Mouse (Mus musculus): ENCODE measurements around the gene Armc6. TPM values are rescaled to one million over a fixed set of nuclear protein-coding genes. Genes with fewer than 3 reads are reported as not detected.

Armc6 gene
- polyA plus RNA-seq, 1 experiment from 2014 or later, result 133 TPM

- H3K4me2 ChIP-seq (ENCODE audit: low read length), result no peak overlapping the region
- H3K27ac ChIP-seq (ENCODE audit: low read length), result no peak overlapping the region
- WGBS, result 64% methylated on average over 3 of the region's 3 CpGs
- H3K27me3 ChIP-seq (ENCODE audit: control insufficient read depth, insufficient read depth, low read depth, low read length), result no peaks in the 10 kb centered on the region
- H3K36me3 ChIP-seq (ENCODE audit: control insufficient read depth, insufficient read depth, low read length), result no peaks in the 10 kb centered on the region
- H3K9ac ChIP-seq (ENCODE audit: low read depth, low read length), result no peak overlapping the region
- H3K9me3 ChIP-seq (replicated peaks; ENCODE audit: control insufficient read depth, low read length, poor library complexity, severe bottlenecking), result no peaks in the 10 kb centered on the region
- no peak for ATAC-seq
- H3K4me3 ChIP-seq (ENCODE audit: low read depth, low read length), result no peak overlapping the region
- no peaks in the 10 kb centered on the region for H3K4me1 ChIP-seq (ENCODE audit: control insufficient read depth, insufficient read depth, low read length)
Observed at GRCm38 (mm10) chr8:70272949-70273348, 38.7 kb upstream of the Armc6 start.

GRCm38 (mm10) chr8:70268799-70269565, 34.7 kb upstream of the Armc6 start:
- no peaks in the 10 kb centered on the region for H3K9me3 ChIP-seq (replicated peaks; ENCODE audit: control insufficient read depth, low read length, poor library complexity, severe bottlenecking)
- no peak overlapping the region for H3K4me3 ChIP-seq (ENCODE audit: low read depth, low read length)
- WGBS, result 61% methylated on average over 11 of the region's 11 CpGs
- H3K9ac ChIP-seq (ENCODE audit: low read depth, low read length), result no peak overlapping the region
- ATAC-seq, result no peak; the same call in 1 of the 2 replicates
- peaks cover 15% of the 10 kb centered on the region for H3K36me3 ChIP-seq (ENCODE audit: control insufficient read depth, insufficient read depth, low read length)
- H3K27me3 ChIP-seq (ENCODE audit: control insufficient read depth, insufficient read depth, low read depth, low read length), result no peaks in the 10 kb centered on the region
- H3K4me1 ChIP-seq (ENCODE audit: control insufficient read depth, insufficient read depth, low read length), result no peaks in the 10 kb centered on the region
- H3K4me2 ChIP-seq (ENCODE audit: low read length), result no peak overlapping the region
- no peak overlapping the region for H3K27ac ChIP-seq (ENCODE audit: low read length)

- Histone ChIP-seq H3K9me3 (replicated peaks; ENCODE audit: control insufficient read depth, low read length, poor library complexity, severe bottlenecking) (no peaks in the 10 kb centered on the region), H3K36me3 (ENCODE audit: control insufficient read depth, insufficient read depth, low read length) (peaks cover 21% of the 10 kb centered on the region), H3K27ac (ENCODE audit: low read length) (no peak overlapping the region), H3K4me1 (ENCODE audit: control insufficient read depth, insufficient read depth, low read length) (no peaks in the 10 kb centered on the region), H3K9ac (ENCODE audit: low read depth, low read length) (no peak overlapping the region), H3K4me2 (ENCODE audit: low read length) (no peak overlapping the region), H3K4me3 (ENCODE audit: low read depth, low read length) (no peak overlapping the region), H3K27me3 (ENCODE audit: control insufficient read depth, insufficient read depth, low read depth, low read length) (no peaks in the 10 kb centered on the region)
- 33% methylated on average over 5 of the region's 5 CpGs for WGBS
- ATAC-seq, result peak; percentile 26; the same call in 1 of the 2 replicates
Observed at GRCm38 (mm10) chr8:70268311-70268710, 34.0 kb upstream of the Armc6 start.

GRCm38 (mm10) chr8:70267674-70268073, 33.4 kb upstream of the Armc6 start:
- WGBS, result 89% methylated on average over 3 of the region's 3 CpGs
- Histone ChIP-seq H3K27ac (ENCODE audit: low read length) (no peak overlapping the region), H3K4me3 (ENCODE audit: low read depth, low read length) (no peak overlapping the region), H3K4me2 (ENCODE audit: low read length) (no peak overlapping the region), H3K4me1 (ENCODE audit: control insufficient read depth, insufficient read depth, low read length) (no peaks in the 10 kb centered on the region), H3K9me3 (replicated peaks; ENCODE audit: control insufficient read depth, low read length, poor library complexity, severe bottlenecking) (no peaks in the 10 kb centered on the region), H3K36me3 (ENCODE audit: control insufficient read depth, insufficient read depth, low read length) (peaks cover 26% of the 10 kb centered on the region), H3K27me3 (ENCODE audit: control insufficient read depth, insufficient read depth, low read depth, low read length) (no peaks in the 10 kb centered on the region), H3K9ac (ENCODE audit: low read depth, low read length) (no peak overlapping the region)
- ATAC-seq, result no peak

GRCm38 (mm10) chr8:70259043-70259442, 24.8 kb upstream of the Armc6 start:
- WGBS, result 98% methylated on average over 2 of the region's 2 CpGs

GRCm38 (mm10) chr8:70258600-70258999, 24.3 kb upstream of the Armc6 start:
- Histone ChIP-seq H3K27ac (ENCODE audit: low read length) (no peak overlapping the region), H3K4me3 (ENCODE audit: low read depth, low read length) (no peak overlapping the region), H3K9ac (ENCODE audit: low read depth, low read length) (no peak overlapping the region), H3K36me3 (ENCODE audit: control insufficient read depth, insufficient read depth, low read length) (peaks cover 66% of the 10 kb centered on the region), H3K4me1 (ENCODE audit: control insufficient read depth, insufficient read depth, low read length) (no peaks in the 10 kb centered on the region), H3K9me3 (replicated peaks; ENCODE audit: control insufficient read depth, low read length, poor library complexity, severe bottlenecking) (no peaks in the 10 kb centered on the region), H3K4me2 (ENCODE audit: low read length) (no peak overlapping the region), H3K27me3 (ENCODE audit: control insufficient read depth, insufficient read depth, low read depth, low read length) (no peaks in the 10 kb centered on the region)
- no peak for ATAC-seq
- WGBS, result 95% methylated on average over 5 of the region's 5 CpGs

More at GRCm38 (mm10) chr8:70259043-70259442, 24.8 kb upstream of the Armc6 start:
- H3K27ac ChIP-seq (ENCODE audit: low read length), result no peak overlapping the region
- no peaks in the 10 kb centered on the region for H3K9me3 ChIP-seq (replicated peaks; ENCODE audit: control insufficient read depth, low read length, poor library complexity, severe bottlenecking)
- peaks cover 71% of the 10 kb centered on the region for H3K36me3 ChIP-seq (ENCODE audit: control insufficient read depth, insufficient read depth, low read length)
- H3K4me2 ChIP-seq (ENCODE audit: low read length), result no peak overlapping the region
- no peaks in the 10 kb centered on the region for H3K27me3 ChIP-seq (ENCODE audit: control insufficient read depth, insufficient read depth, low read depth, low read length)
- H3K4me3 ChIP-seq (ENCODE audit: low read depth, low read length), result no peak overlapping the region
- no peak overlapping the region for H3K9ac ChIP-seq (ENCODE audit: low read depth, low read length)
- no peak for ATAC-seq
- no peaks in the 10 kb centered on the region for H3K4me1 ChIP-seq (ENCODE audit: control insufficient read depth, insufficient read depth, low read length)

- 90% methylated on average over 3 of the region's 3 CpGs for WGBS
- no peak overlapping the region for H3K4me3 ChIP-seq (ENCODE audit: low read depth, low read length)
- no peaks in the 10 kb centered on the region for H3K27me3 ChIP-seq (ENCODE audit: control insufficient read depth, insufficient read depth, low read depth, low read length)
Observed at GRCm38 (mm10) chr8:70257456-70257855, 23.2 kb upstream of the Armc6 start.

GRCm38 (mm10) chr8:70254628-70255027, 20.4 kb upstream of the Armc6 start:
- Histone ChIP-seq H3K9ac (ENCODE audit: low read depth, low read length) (no peak overlapping the region), H3K4me1 (ENCODE audit: control insufficient read depth, insufficient read depth, low read length) (no peaks in the 10 kb centered on the region), H3K36me3 (ENCODE audit: control insufficient read depth, insufficient read depth, low read length) (peaks cover 64% of the 10 kb centered on the region), H3K27ac (ENCODE audit: low read length) (no peak overlapping the region), H3K4me3 (ENCODE audit: low read depth, low read length) (no peak overlapping the region), H3K4me2 (ENCODE audit: low read length) (no peak overlapping the region), H3K27me3 (ENCODE audit: control insufficient read depth, insufficient read depth, low read depth, low read length) (no peaks in the 10 kb centered on the region), H3K9me3 (replicated peaks; ENCODE audit: control insufficient read depth, low read length, poor library complexity, severe bottlenecking) (no peaks in the 10 kb centered on the region)
- 83% methylated on average over 1 of the region's 1 CpGs for whole genome bisulfite sequencing
- no peak for ATAC-seq

More at GRCm38 (mm10) chr8:70257456-70257855, 23.2 kb upstream of the Armc6 start:
- Histone ChIP-seq H3K27ac (ENCODE audit: low read length) (no peak overlapping the region), H3K4me2 (ENCODE audit: low read length) (no peak overlapping the region), H3K9me3 (replicated peaks; ENCODE audit: control insufficient read depth, low read length, poor library complexity, severe bottlenecking) (no peaks in the 10 kb centered on the region), H3K9ac (ENCODE audit: low read depth, low read length) (no peak overlapping the region), H3K4me1 (ENCODE audit: control insufficient read depth, insufficient read depth, low read length) (no peaks in the 10 kb centered on the region), H3K36me3 (ENCODE audit: control insufficient read depth, insufficient read depth, low read length) (peaks cover 66% of the 10 kb centered on the region)
- ATAC-seq, result no peak

GRCm38 (mm10) chr8:70247841-70248240, 13.6 kb upstream of the Armc6 start:
- 48% methylated on average over 3 of the region's 3 CpGs for WGBS
- no peak overlapping the region for H3K4me2 ChIP-seq (ENCODE audit: low read length)
- H3K27ac ChIP-seq (ENCODE audit: low read length), result 0 out of 2 replicates have a peak overlapping the region, but pooled peaks have one; percentile 23
- ATAC-seq, result no peak
- H3K9ac ChIP-seq (ENCODE audit: low read depth, low read length), result no peak overlapping the region
- H3K4me3 ChIP-seq (ENCODE audit: low read depth, low read length), result no peak overlapping the region
- H3K27me3 ChIP-seq (ENCODE audit: control insufficient read depth, insufficient read depth, low read depth, low read length), result no peaks in the 10 kb centered on the region
- H3K4me1 ChIP-seq (ENCODE audit: control insufficient read depth, insufficient read depth, low read length), result peaks cover 15% of the 10 kb centered on the region
- no peaks in the 10 kb centered on the region for H3K9me3 ChIP-seq (replicated peaks; ENCODE audit: control insufficient read depth, low read length, poor library complexity, severe bottlenecking)
- peaks cover 40% of the 10 kb centered on the region for H3K36me3 ChIP-seq (ENCODE audit: control insufficient read depth, insufficient read depth, low read length)
